Mouse (Mus musculus) lung, embryonic 14.5 days (tissue): ENCODE results near the gene Clec12a. TPM values are rescaled to one million over a fixed set of nuclear protein-coding genes. Genes with fewer than 3 reads are reported as not detected.

Experiments
- ATAC-seq: fragments of 200-750 bp; cut with Nextera tagmentation; 2 replicates; pipeline ENCODE4 v1.8.0; 2017; ENCODE audit warnings: mild to moderate bottlenecking, moderate TSS enrichment, moderate library complexity; ENCODE audit not compliant: insufficient read depth
- DNase-seq: peaks from one replicate; pipeline ENCODE4 v3.0.0-alpha.2; 2015
- H3K27ac ChIP-seq: fragments of 300-500 bp; sonication (generic); 2 replicates; pipeline ENCODE4 v1.5.1; 2014; ENCODE audit warnings: low read depth, mild to moderate bottlenecking, moderate library complexity
- H3K27me3 ChIP-seq: fragments of 300-500 bp; sonication (generic); 2 replicates; pipeline ENCODE4 v1.6.1; 2014; ENCODE audit warnings: low read length, control low read depth; ENCODE audit not compliant: insufficient read depth
- H3K36me3 ChIP-seq: fragments of 300-500 bp; sonication (generic); 2 replicates; pipeline ENCODE4 v1.6.1; 2014; ENCODE audit warnings: control low read depth; ENCODE audit not compliant: insufficient read depth
- H3K4me1 ChIP-seq: fragments of 300-500 bp; sonication (generic); 2 replicates; pipeline ENCODE4 v1.6.1; 2014; ENCODE audit warnings: antibody characterized with exemption, control low read depth; ENCODE audit not compliant: insufficient read depth
- H3K4me2 ChIP-seq: fragments of 300-500 bp; sonication (generic); 2 replicates; pipeline ENCODE4 v1.6.1; 2014; ENCODE audit warnings: mild to moderate bottlenecking
- H3K4me3 ChIP-seq: fragments of 300-500 bp; sonication (generic); 2 replicates; pipeline ENCODE4 v1.5.1; 2014; ENCODE audit warnings: low read depth, low read length
- H3K9ac ChIP-seq: fragments of 300-500 bp; sonication (generic); 2 replicates; pipeline ENCODE4 v1.6.1; 2014
- H3K9me3 ChIP-seq: fragments of 300-500 bp; sonication (generic); 2 replicates; pipeline ENCODE4 v1.6.1; 2016; ENCODE audit warnings: low read depth, low read length, control low read depth
- CTCF ChIP-seq: IDR thresholded peaks from 2 replicates; pipeline ENCODE4 v1.5.1; 2016; ENCODE audit warnings: antibody characterized with exemption, low read depth
- WGBS: fragments of 180-500 bp; shearing (Covaris S2); extraction: QIAGEN DNeasy Blood & Tissue Kit; methylation state at CpG from one replicate; pipeline ENCODE4 v1.1.7; 2014; 5-methylcytosine and 5-hydroxymethylcytosine counted together
- polyA plus RNA-seq: library from polyadenylated mRNA; unstranded; fragments of >200 nt; fragmentation: Nextera tagmentation; extraction: Ambion mirVana; gene quantifications from 2 replicates; pipeline ENCODE4 v1.2.1, GENCODE M21; 2014

Gene Clec12a
- polyA plus RNA-seq, 1 experiment from 2014 or later = 2.7 TPM

DNA sequence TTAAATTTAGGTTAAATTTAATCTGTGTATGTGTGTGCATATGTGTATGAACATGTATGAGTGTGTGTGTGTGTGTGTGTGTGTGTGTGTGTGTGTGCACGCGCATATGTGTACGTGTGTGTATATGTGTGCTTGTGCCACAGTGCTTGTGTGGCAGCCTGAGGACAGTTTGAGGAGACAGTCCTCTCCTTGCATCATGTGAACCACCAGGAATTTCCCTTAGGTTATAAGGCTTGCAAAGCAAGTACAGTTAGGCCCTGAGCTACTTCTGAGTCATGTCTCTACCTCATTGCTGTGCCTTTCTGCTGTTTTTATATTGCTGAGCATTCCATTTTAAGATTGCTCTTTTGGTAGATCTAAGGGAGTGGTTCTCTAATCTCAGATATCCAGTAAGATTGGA is 8.6 kb downstream of the Clec12a start:
- no peak for TF ChIP-seq CTCF
- DNase-seq (no peak), ATAC-seq (no peak)
- no peaks in the 10 kb centered on the region for H3K4me1 ChIP-seq
- WGBS = 93% methylated on average over 3 of the region's 3 CpGs
- H3K36me3 ChIP-seq = no peaks in the 10 kb centered on the region
- no peak overlapping the region for H3K4me2 ChIP-seq
- H3K4me3 ChIP-seq = no peak overlapping the region
- no peak overlapping the region for H3K9ac ChIP-seq
- H3K27ac ChIP-seq = no peak overlapping the region
- H3K9me3 ChIP-seq = no peaks in the 10 kb centered on the region
- no peaks in the 10 kb centered on the region for H3K27me3 ChIP-seq

DNA sequence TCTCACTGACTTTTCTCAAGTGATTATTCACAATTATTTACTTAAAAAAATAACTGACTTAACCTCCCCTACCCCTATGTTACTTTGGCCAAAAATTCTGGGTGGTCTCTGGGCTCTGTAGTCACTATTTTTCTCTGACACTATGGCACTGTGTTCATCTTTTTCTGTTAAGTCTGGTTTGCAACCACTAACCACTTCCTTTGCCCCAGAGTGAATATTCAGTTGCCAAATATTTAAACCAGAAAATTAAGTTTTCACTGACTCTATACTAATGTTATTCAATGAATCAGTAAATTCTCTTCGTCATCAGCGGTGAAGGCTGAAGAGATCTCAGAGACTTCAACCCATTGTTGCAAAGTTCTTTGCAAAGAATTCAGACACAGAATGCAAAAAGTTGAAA is 13.3 kb downstream of the Clec12a start:
- no peaks in the 10 kb centered on the region for H3K4me1 ChIP-seq
- H3K9ac ChIP-seq = no peak overlapping the region
- no peak for TF ChIP-seq CTCF
- ATAC-seq (no peak), DNase-seq (no peak)
- WGBS = 97% methylated on average over 2 of the region's 2 CpGs
- H3K4me3 ChIP-seq = no peak overlapping the region
- H3K27ac ChIP-seq = no peak overlapping the region
- H3K4me2 ChIP-seq = no peak overlapping the region
- H3K27me3 ChIP-seq = no peaks in the 10 kb centered on the region
- H3K36me3 ChIP-seq = no peaks in the 10 kb centered on the region
- H3K9me3 ChIP-seq = no peaks in the 10 kb centered on the region

DNA sequence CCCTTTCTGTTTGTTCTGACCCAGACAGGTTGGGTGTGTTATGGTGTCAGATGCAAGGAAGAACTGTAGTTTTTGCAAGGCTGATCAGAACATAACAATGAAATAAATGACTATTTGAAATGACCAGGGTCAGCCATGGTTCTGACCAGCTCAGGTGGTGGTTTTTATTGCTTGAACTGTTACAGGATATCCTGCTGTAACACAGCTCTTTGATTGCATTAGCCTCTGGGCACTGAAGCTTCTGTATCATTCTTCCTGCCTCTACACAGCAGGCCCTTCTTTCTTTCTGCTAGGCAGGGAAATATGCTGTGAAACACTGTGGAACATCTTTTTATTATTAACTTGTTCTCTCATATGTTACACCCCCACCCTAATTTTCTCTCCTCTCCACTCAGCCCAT is 13.9 kb downstream of the Clec12a start:
- TF ChIP-seq CTCF = no peak
- Histone ChIP-seq H3K4me1 (no peaks in the 10 kb centered on the region), H3K4me2 (no peak overlapping the region), H3K9ac (no peak overlapping the region), H3K27me3 (no peaks in the 10 kb centered on the region), H3K4me3 (no peak overlapping the region), H3K27ac (no peak overlapping the region), H3K36me3 (no peaks in the 10 kb centered on the region), H3K9me3 (no peaks in the 10 kb centered on the region)
- ATAC-seq (no peak), DNase-seq (no peak)

DNA sequence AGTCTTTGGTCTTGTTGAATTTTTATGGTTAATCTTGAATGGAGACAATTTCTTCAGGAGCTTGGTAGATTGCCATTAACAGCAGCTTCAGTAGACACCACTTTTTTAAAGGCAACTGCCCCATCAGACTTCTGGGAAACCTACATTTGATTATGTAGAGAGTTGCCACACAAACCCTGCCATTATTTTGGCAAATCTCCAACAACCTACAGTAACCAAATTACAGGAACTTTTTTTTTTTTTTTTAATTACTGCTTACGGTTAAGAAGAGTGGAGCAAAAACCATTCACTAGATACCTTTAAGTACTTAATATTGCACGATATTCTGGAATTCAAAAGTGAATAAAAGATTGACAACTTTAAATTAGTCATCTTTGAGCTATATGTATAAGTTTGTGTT is 17.0 kb downstream of the Clec12a start:
- Histone ChIP-seq H3K9me3 (no peaks in the 10 kb centered on the region), H3K36me3 (no peaks in the 10 kb centered on the region), H3K27me3 (no peaks in the 10 kb centered on the region), H3K27ac (no peak overlapping the region), H3K4me3 (no peak overlapping the region), H3K4me2 (no peak overlapping the region), H3K4me1 (no peaks in the 10 kb centered on the region), H3K9ac (no peak overlapping the region)
- ATAC-seq = no peak
- 85% methylated on average over 2 of the region's 2 CpGs for WGBS
- TF ChIP-seq CTCF = no peak
- DNase-seq = no peak

DNA sequence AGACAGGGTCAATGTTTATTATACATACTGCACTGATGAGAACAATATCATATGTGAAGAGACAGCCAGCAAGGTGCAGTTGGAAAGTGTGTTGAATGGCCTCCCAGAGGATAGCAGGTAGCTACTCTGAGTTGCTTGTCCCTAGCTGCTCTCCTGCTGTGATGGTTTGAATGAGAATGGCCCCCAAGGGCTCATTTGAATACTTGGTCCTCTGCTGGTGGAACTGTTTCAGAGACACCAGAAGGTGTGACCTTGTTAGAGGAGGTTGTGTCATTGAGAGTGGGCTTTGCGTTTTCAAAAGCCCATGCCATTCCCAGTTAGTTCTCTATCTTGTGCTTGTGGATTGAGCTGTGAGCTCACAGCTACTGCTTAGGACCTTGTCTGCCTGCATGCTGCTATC is 21.5 kb downstream of the Clec12a start:
- DNase-seq = no peak
- 36% methylated on average over 1 of the region's 1 CpGs for WGBS
- no peaks in the 10 kb centered on the region for H3K36me3 ChIP-seq
- no peak for TF ChIP-seq CTCF
- no peaks in the 10 kb centered on the region for H3K4me1 ChIP-seq
- H3K27ac ChIP-seq = no peak overlapping the region
- no peaks in the 10 kb centered on the region for H3K27me3 ChIP-seq
- no peak for ATAC-seq
- H3K9ac ChIP-seq = no peak overlapping the region
- H3K4me2 ChIP-seq = no peak overlapping the region
- no peak overlapping the region for H3K4me3 ChIP-seq
- H3K9me3 ChIP-seq = no peaks in the 10 kb centered on the region

DNA sequence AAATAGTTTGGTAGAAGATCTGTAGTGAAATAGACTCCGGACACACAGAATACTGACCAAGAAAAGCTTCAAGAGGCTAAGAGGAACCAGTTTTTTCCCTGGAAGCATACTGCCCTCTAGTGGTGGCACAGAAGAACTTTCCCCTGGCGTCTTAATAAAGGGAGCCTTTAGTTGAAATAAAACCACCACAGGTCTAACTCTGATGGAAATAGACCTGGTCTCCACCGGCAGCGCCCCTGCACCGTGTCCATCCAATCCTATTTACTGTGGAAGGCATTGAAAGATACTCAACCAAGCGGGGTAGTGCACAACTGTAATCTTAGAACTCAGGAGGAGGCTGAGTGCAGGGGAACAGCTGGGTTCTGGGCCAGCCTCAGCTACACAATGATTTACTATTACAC is 23.5 kb downstream of the Clec12a start:
- Histone ChIP-seq H3K4me3 (no peak overlapping the region), H3K27me3 (no peaks in the 10 kb centered on the region), H3K4me1 (no peaks in the 10 kb centered on the region), H3K9ac (no peak overlapping the region), H3K4me2 (no peak overlapping the region), H3K36me3 (no peaks in the 10 kb centered on the region), H3K27ac (no peak overlapping the region), H3K9me3 (no peaks in the 10 kb centered on the region)
- ATAC-seq (peak; percentile 73), DNase-seq (peak; percentile 90)
- peak; percentile 88 for TF ChIP-seq CTCF
- 7% methylated on average over 6 of the region's 6 CpGs for WGBS

DNA sequence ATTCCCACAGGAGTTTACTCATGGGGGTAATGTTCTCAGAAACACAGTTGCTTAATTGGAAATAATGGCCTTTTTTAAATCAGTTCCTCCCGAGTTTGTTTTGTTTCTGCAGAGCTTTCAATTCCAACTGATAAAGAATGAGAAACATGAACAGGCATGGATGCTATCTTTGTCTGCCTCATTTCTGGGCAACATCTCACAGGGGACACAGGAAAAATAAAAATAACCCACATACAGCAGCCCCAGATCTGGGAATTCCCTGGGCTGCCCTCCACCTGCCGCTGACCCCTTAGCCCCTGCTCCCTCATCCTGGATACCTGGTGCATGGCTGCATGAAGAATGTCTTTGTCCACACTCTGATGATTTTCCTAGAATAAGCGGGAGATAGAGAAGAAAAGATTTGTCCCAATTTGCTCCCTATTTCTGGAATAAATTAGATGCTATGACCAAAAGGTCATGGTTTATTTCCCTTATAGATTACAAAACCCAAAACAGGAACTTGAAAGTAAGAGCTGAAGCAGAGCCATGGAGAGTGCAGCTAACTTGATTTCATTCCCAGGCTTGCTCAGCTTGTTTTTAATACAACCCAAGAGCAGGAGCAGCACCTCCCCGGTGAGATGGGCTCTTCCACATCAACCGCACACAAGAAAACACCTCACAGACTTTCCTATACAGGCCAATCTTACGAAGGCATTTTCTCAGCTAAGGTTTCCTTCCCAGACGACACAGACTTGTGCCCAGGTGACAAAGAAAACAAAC is 27.1 kb downstream of the Clec12a start:
- no peaks in the 10 kb centered on the region for H3K27me3 ChIP-seq
- DNase-seq = no peak
- no peak for TF ChIP-seq CTCF
- WGBS = 62% methylated on average over 7 of the region's 7 CpGs
- no peak for ATAC-seq
- H3K27ac ChIP-seq = no peak overlapping the region
- H3K9ac ChIP-seq = no peak overlapping the region
- H3K36me3 ChIP-seq = no peaks in the 10 kb centered on the region
- H3K4me1 ChIP-seq = no peaks in the 10 kb centered on the region
- H3K4me3 ChIP-seq = no peak overlapping the region
- no peak overlapping the region for H3K4me2 ChIP-seq
- H3K9me3 ChIP-seq = no peaks in the 10 kb centered on the region

DNA sequence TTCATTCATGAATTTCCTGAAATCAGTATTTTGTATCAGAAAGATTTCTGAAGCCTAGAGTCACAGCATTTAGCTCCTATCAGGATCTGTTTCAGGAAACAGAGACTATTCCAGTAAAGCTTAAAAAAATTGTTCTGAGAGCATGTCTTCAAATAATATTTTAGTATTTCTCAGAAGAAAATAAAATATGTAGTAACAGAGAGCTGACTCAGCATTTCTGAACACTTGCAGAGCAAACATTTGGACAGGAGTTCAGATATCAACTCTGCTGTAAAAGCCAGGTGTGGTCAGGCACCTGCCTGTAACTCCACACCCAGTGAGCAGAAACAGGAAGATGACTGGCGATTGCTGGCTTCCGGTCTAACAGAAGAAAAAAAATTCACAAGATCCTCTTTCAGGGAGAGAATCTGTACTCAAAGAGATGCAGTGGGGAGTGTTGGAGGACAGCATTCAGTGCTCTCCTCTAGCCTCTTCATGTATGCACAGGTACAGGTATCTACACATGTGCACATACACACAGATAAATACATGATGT is 32.5 kb downstream of the Clec12a start:
- no peak overlapping the region for H3K4me2 ChIP-seq
- no peak for TF ChIP-seq CTCF
- H3K4me3 ChIP-seq = no peak overlapping the region
- H3K4me1 ChIP-seq = no peaks in the 10 kb centered on the region
- H3K27me3 ChIP-seq = no peaks in the 10 kb centered on the region
- H3K36me3 ChIP-seq = no peaks in the 10 kb centered on the region
- 70% methylated on average over 2 of the region's 2 CpGs for WGBS
- no peak for DNase-seq
- no peak for ATAC-seq
- H3K27ac ChIP-seq = no peak overlapping the region
- no peak overlapping the region for H3K9ac ChIP-seq
- no peaks in the 10 kb centered on the region for H3K9me3 ChIP-seq
